Mouse (Mus musculus): Measurements from ENCODE around the gene Gmcl1. TPM values are rescaled to one million over a fixed set of nuclear protein-coding genes. Genes with fewer than 3 reads are reported as not detected.

The Gmcl1 gene
- 27.9 and 31.6 TPM in 2 replicates for polyA plus RNA-seq (2015; fragmentation: Nextera tagmentation; extraction: Ambion mirVana)

GRCm38 (mm10) chr6:86733183-86733876 lies at the start of gene Gmcl1:
Gene Gmcl1, minus strand, starts transcription at chr6:86733383.
- ATAC-seq, result peak; percentile 94
- H3K9me3 ChIP-seq (replicated peaks; ENCODE audit: control insufficient read depth, low read length, poor library complexity, severe bottlenecking), result no peaks in the 10 kb centered on the region
- peak within 1 kb of the TSS; percentile 91 for H3K27ac ChIP-seq (ENCODE audit: low read length)
- no peaks in the 10 kb centered on the region for H3K36me3 ChIP-seq (ENCODE audit: control insufficient read depth, insufficient read depth, low read length)
- no peaks in the 10 kb centered on the region for H3K27me3 ChIP-seq (ENCODE audit: control insufficient read depth, insufficient read depth, low read depth, low read length)
- H3K4me1 ChIP-seq (ENCODE audit: control insufficient read depth, insufficient read depth, low read length), result peaks cover 25% of the 10 kb centered on the region
- peak within 1 kb of the TSS; percentile 93 for H3K4me3 ChIP-seq (ENCODE audit: low read depth, low read length)
- H3K9ac ChIP-seq (ENCODE audit: low read depth, low read length), result peak within 1 kb of the TSS; percentile 94
- under 1% methylated on average over 51 of the region's 59 CpGs for WGBS
- peak within 1 kb of the TSS; percentile 68 for H3K4me2 ChIP-seq (ENCODE audit: low read length)

GRCm38 (mm10) chr6:86782342-86782741 lies 49.2 kb upstream of the Gmcl1 start:
- Histone ChIP-seq H3K4me2 (ENCODE audit: low read length) (no peak overlapping the region), H3K4me3 (ENCODE audit: low read depth, low read length) (no peak overlapping the region), H3K9me3 (replicated peaks; ENCODE audit: control insufficient read depth, low read length, poor library complexity, severe bottlenecking) (no peaks in the 10 kb centered on the region), H3K27ac (ENCODE audit: low read length) (no peak overlapping the region), H3K4me1 (ENCODE audit: control insufficient read depth, insufficient read depth, low read length) (no peaks in the 10 kb centered on the region), H3K9ac (ENCODE audit: low read depth, low read length) (no peak overlapping the region), H3K27me3 (ENCODE audit: control insufficient read depth, insufficient read depth, low read depth, low read length) (no peaks in the 10 kb centered on the region), H3K36me3 (ENCODE audit: control insufficient read depth, insufficient read depth, low read length) (no peaks in the 10 kb centered on the region)
- WGBS, result 100% methylated on average over 2 of the region's 3 CpGs
- ATAC-seq, result no peak

GRCm38 (mm10) chr6:86781361-86781957 lies 48.3 kb upstream of the Gmcl1 start:
- Histone ChIP-seq H3K4me1 (ENCODE audit: control insufficient read depth, insufficient read depth, low read length) (no peaks in the 10 kb centered on the region), H3K4me3 (ENCODE audit: low read depth, low read length) (no peak overlapping the region), H3K36me3 (ENCODE audit: control insufficient read depth, insufficient read depth, low read length) (no peaks in the 10 kb centered on the region), H3K27ac (ENCODE audit: low read length) (no peak overlapping the region), H3K27me3 (ENCODE audit: control insufficient read depth, insufficient read depth, low read depth, low read length) (no peaks in the 10 kb centered on the region), H3K9ac (ENCODE audit: low read depth, low read length) (no peak overlapping the region), H3K4me2 (ENCODE audit: low read length) (no peak overlapping the region), H3K9me3 (replicated peaks; ENCODE audit: control insufficient read depth, low read length, poor library complexity, severe bottlenecking) (no peaks in the 10 kb centered on the region)
- ATAC-seq, result no peak
- WGBS, result 36% methylated on average over 2 of the region's 2 CpGs

- WGBS, result 88% methylated on average over 10 of the region's 10 CpGs
- no peak overlapping the region for H3K27ac ChIP-seq (ENCODE audit: low read length)
- ATAC-seq, result no peak
These were observed 45.9 kb upstream of the Gmcl1 start for GRCm38 (mm10) chr6:86778910-86779594.

GRCm38 (mm10) chr6:86777181-86777580 lies 44.0 kb upstream of the Gmcl1 start:
- Histone ChIP-seq H3K4me3 (ENCODE audit: low read depth, low read length) (no peak overlapping the region), H3K27me3 (ENCODE audit: control insufficient read depth, insufficient read depth, low read depth, low read length) (no peaks in the 10 kb centered on the region), H3K4me1 (ENCODE audit: control insufficient read depth, insufficient read depth, low read length) (no peaks in the 10 kb centered on the region), H3K36me3 (ENCODE audit: control insufficient read depth, insufficient read depth, low read length) (no peaks in the 10 kb centered on the region), H3K9me3 (replicated peaks; ENCODE audit: control insufficient read depth, low read length, poor library complexity, severe bottlenecking) (no peaks in the 10 kb centered on the region), H3K9ac (ENCODE audit: low read depth, low read length) (no peak overlapping the region), H3K27ac (ENCODE audit: low read length) (no peak overlapping the region), H3K4me2 (ENCODE audit: low read length) (no peak overlapping the region)
- WGBS, result 93% methylated on average over 3 of the region's 3 CpGs
- ATAC-seq, result no peak

More at GRCm38 (mm10) chr6:86778910-86779594, 45.9 kb upstream of the Gmcl1 start:
- Histone ChIP-seq H3K4me3 (ENCODE audit: low read depth, low read length) (no peak overlapping the region), H3K27me3 (ENCODE audit: control insufficient read depth, insufficient read depth, low read depth, low read length) (no peaks in the 10 kb centered on the region), H3K4me2 (ENCODE audit: low read length) (no peak overlapping the region), H3K36me3 (ENCODE audit: control insufficient read depth, insufficient read depth, low read length) (no peaks in the 10 kb centered on the region), H3K9ac (ENCODE audit: low read depth, low read length) (no peak overlapping the region), H3K4me1 (ENCODE audit: control insufficient read depth, insufficient read depth, low read length) (no peaks in the 10 kb centered on the region), H3K9me3 (replicated peaks; ENCODE audit: control insufficient read depth, low read length, poor library complexity, severe bottlenecking) (no peaks in the 10 kb centered on the region)

GRCm38 (mm10) chr6:86776706-86777071 lies 43.5 kb upstream of the Gmcl1 start:
- 52% methylated on average over 4 of the region's 4 CpGs for WGBS
- Histone ChIP-seq H3K36me3 (ENCODE audit: control insufficient read depth, insufficient read depth, low read length) (no peaks in the 10 kb centered on the region), H3K27me3 (ENCODE audit: control insufficient read depth, insufficient read depth, low read depth, low read length) (no peaks in the 10 kb centered on the region), H3K4me1 (ENCODE audit: control insufficient read depth, insufficient read depth, low read length) (no peaks in the 10 kb centered on the region), H3K27ac (ENCODE audit: low read length) (no peak overlapping the region), H3K4me2 (ENCODE audit: low read length) (no peak overlapping the region), H3K9me3 (replicated peaks; ENCODE audit: control insufficient read depth, low read length, poor library complexity, severe bottlenecking) (no peaks in the 10 kb centered on the region), H3K9ac (ENCODE audit: low read depth, low read length) (no peak overlapping the region), H3K4me3 (ENCODE audit: low read depth, low read length) (no peak overlapping the region)
- ATAC-seq, result no peak

GRCm38 (mm10) chr6:86776001-86776705 lies 43.0 kb upstream of the Gmcl1 start:
- Histone ChIP-seq H3K4me3 (ENCODE audit: low read depth, low read length) (no peak overlapping the region), H3K9ac (ENCODE audit: low read depth, low read length) (no peak overlapping the region), H3K9me3 (replicated peaks; ENCODE audit: control insufficient read depth, low read length, poor library complexity, severe bottlenecking) (no peaks in the 10 kb centered on the region), H3K27me3 (ENCODE audit: control insufficient read depth, insufficient read depth, low read depth, low read length) (no peaks in the 10 kb centered on the region), H3K27ac (ENCODE audit: low read length) (no peak overlapping the region), H3K4me2 (ENCODE audit: low read length) (no peak overlapping the region), H3K36me3 (ENCODE audit: control insufficient read depth, insufficient read depth, low read length) (no peaks in the 10 kb centered on the region), H3K4me1 (ENCODE audit: control insufficient read depth, insufficient read depth, low read length) (no peaks in the 10 kb centered on the region)
- 86% methylated on average over 8 of the region's 8 CpGs for WGBS
- no peak for ATAC-seq

- Histone ChIP-seq H3K27ac (ENCODE audit: low read length) (no peak overlapping the region), H3K9ac (ENCODE audit: low read depth, low read length) (no peak overlapping the region), H3K36me3 (ENCODE audit: control insufficient read depth, insufficient read depth, low read length) (no peaks in the 10 kb centered on the region), H3K27me3 (ENCODE audit: control insufficient read depth, insufficient read depth, low read depth, low read length) (no peaks in the 10 kb centered on the region), H3K9me3 (replicated peaks; ENCODE audit: control insufficient read depth, low read length, poor library complexity, severe bottlenecking) (no peaks in the 10 kb centered on the region), H3K4me2 (ENCODE audit: low read length) (no peak overlapping the region), H3K4me3 (ENCODE audit: low read depth, low read length) (no peak overlapping the region), H3K4me1 (ENCODE audit: control insufficient read depth, insufficient read depth, low read length) (no peaks in the 10 kb centered on the region)
- ATAC-seq, result no peak
- WGBS, result 87% methylated on average over 6 of the region's 6 CpGs
These were observed 41.8 kb upstream of the Gmcl1 start for GRCm38 (mm10) chr6:86774937-86775336.
